Mouse (Mus musculus): Measurements from ENCODE around the gene Whamm. TPM values are rescaled to one million over a fixed set of nuclear protein-coding genes. Genes with fewer than 3 reads are reported as not detected.

The Whamm gene
- total and polyA plus RNA-seq, 3 experiments: 5.4 to 13.3 (median 13.3) TPM

- no peak overlapping the region for H3K4me2 ChIP-seq (ENCODE audit: insufficient read depth, low read depth, poor library complexity, severe bottlenecking)
- TF ChIP-seq EP300 (IDR thresholded peaks at IDR 0.05; ENCODE audit: low read length): no peak
- TF ChIP-seq ZKSCAN1 (IDR thresholded peaks at IDR 0.05; ENCODE audit: borderline replicate concordance, low read depth, low read length): no peak
- no peak for TF ChIP-seq MEF2A (IDR thresholded peaks at IDR 0.05; ENCODE audit: borderline replicate concordance, low read depth, low read length)
- no peak for TF ChIP-seq CHD1 (IDR thresholded peaks at IDR 0.05; ENCODE audit: low read depth, low read length)
- TF ChIP-seq JUN (IDR thresholded peaks at IDR 0.05; ENCODE audit: insufficient read depth, low read depth, low read length): no peak
- no peak for TF ChIP-seq NRF1 (IDR thresholded peaks at IDR 0.05; ENCODE audit: low read depth, low read length)
- TF ChIP-seq MXI1 (IDR thresholded peaks at IDR 0.05; ENCODE audit: low read depth, low read length): no peak
- no peak for TF ChIP-seq BHLHE40 (IDR thresholded peaks at IDR 0.05; ENCODE audit: low read depth, low read length)
- TF ChIP-seq TCF12 (IDR thresholded peaks at IDR 0.05; ENCODE audit: low read depth, low read length): no peak
- TF ChIP-seq ZMIZ1 (IDR thresholded peaks at IDR 0.05; ENCODE audit: low read depth, low read length): no peak
- in situ Hi-C loops (cut with MboI; ENCODE audit: low pct_ligation_motif_present, low pct_unique_long_range_greater_than_20kb, low sequenced_read_pairs): no loop called here
These were observed 4.7 kb upstream of the Whamm start for GRCm38 (mm10) chr7:81566332-81566731.

DNA sequence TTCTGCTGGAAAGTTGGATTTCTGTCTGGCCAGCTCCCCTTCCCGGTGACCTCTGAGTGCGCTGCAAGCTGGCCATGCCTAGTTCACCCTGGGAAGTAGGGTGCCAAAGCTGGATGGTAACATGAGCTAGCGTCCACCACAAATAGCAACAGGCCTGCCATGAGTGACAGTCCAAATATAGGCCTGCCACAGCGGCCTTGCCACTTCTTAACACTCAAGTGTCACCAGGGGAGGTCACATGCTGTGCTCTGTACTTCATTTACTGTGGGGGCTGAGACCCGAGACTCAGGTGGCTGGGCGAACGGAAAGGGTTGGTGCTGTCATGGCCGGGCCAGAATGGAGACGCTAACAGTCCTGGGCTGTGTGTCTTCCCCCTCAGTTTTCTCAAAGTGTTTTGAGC is 4.2 kb upstream of the Whamm start, which contains the start of gene Fsd2:
Gene Fsd2, minus strand, starts transcription at position 53 of the 400 bp plus-strand sequence.
- dilution Hi-C loops (cut with MboI; ENCODE audit: extremely low pct_ligation_motif_present, extremely low pct_unique_long_range_greater_than_20kb, low sequenced_read_pairs): no loop called here
- Histone ChIP-seq H3K79me2 (replicated peaks; ENCODE audit: control insufficient read depth, extremely low read depth, insufficient read depth, poor library complexity, severe bottlenecking) (peaks cover 3% of the 10 kb centered on the region), H3K27ac (ENCODE audit: insufficient read depth, low read depth) (no peak within 1 kb of the TSS), H3K4me3 (replicated peaks in 1 of 3; ENCODE audit: low read depth in 2 of 3, low read length in 2 of 3, poor library complexity in 1 of 3) (no peak within 1 kb of the TSS), H3K4me1 (ENCODE audit: control insufficient read depth in 1 of 2, insufficient read depth in 2 of 2) (peaks cover 0 to 3% of the 10 kb centered on the region in 2 experiments; a peak in 1 of 4 replicates), H3K9ac (ENCODE audit: insufficient read depth, low read depth) (no peak within 1 kb of the TSS), H3K27me3 (replicated peaks) (peaks cover 1% of the 10 kb centered on the region), H3K36me3 (replicated peaks in 1 of 2; ENCODE audit: control insufficient read depth in 1 of 2, insufficient read depth in 1 of 2, low read length in 1 of 2) (no peaks in the 10 kb centered on the region), H3K4me2 (ENCODE audit: insufficient read depth, low read depth, poor library complexity, severe bottlenecking) (no peak within 1 kb of the TSS), H3K9me3 (replicated peaks; ENCODE audit: low read length) (no peaks in the 10 kb centered on the region)
- in situ Hi-C loops (cut with MboI; ENCODE audit: low pct_ligation_motif_present, low pct_unique_long_range_greater_than_20kb, low sequenced_read_pairs): no loop called here
- DNase-seq (ENCODE audit: extremely low read depth): no peak
- TF ChIP-seq BHLHE40 (IDR thresholded peaks at IDR 0.05; ENCODE audit: low read depth, low read length) (no peak), TCF12 (IDR thresholded peaks at IDR 0.05; ENCODE audit: low read depth, low read length) (no peak), USF2 (conservative IDR thresholded peaks at IDR 0.05; ENCODE audit: low read depth, low read length) (no peak), USF1 (IDR thresholded peaks at IDR 0.05; ENCODE audit: low read depth, low read length) (no peak), RAD21 (IDR thresholded peaks at IDR 0.05; ENCODE audit: low read depth, low read length) (no peak), SMC3 (IDR thresholded peaks at IDR 0.05; ENCODE audit: low read depth, low read length) (no peak), POLR2A (IDR thresholded peaks at IDR 0.05; ENCODE audit: low read depth, low read length) (no peak), TBP (conservative IDR thresholded peaks at IDR 0.05; ENCODE audit: low read depth, low read length) (no peak), ETS1 (conservative IDR thresholded peaks at IDR 0.05; ENCODE audit: low read depth, low read length) (no peak), E2F4 (IDR thresholded peaks at IDR 0.05; ENCODE audit: insufficient replicate concordance, low read depth, low read length) (no peak), CHD2 (IDR thresholded peaks at IDR 0.05; ENCODE audit: low read length) (no peak), ZKSCAN1 (IDR thresholded peaks at IDR 0.05; ENCODE audit: borderline replicate concordance, low read depth, low read length) (no peak), JUN (IDR thresholded peaks at IDR 0.05; ENCODE audit: insufficient read depth, low read depth, low read length) (no peak), SIN3A (IDR thresholded peaks at IDR 0.05; ENCODE audit: low read length) (no peak), NRF1 (IDR thresholded peaks at IDR 0.05; ENCODE audit: low read depth, low read length) (no peak)

More at GRCm38 (mm10) chr7:81566332-81566731, 4.7 kb upstream of the Whamm start:
- H3K36me3 ChIP-seq (replicated peaks in 1 of 2; ENCODE audit: control insufficient read depth in 1 of 2, insufficient read depth in 1 of 2, low read length in 1 of 2): no peaks in the 10 kb centered on the region
- H3K79me2 ChIP-seq (replicated peaks; ENCODE audit: control insufficient read depth, extremely low read depth, insufficient read depth, poor library complexity, severe bottlenecking): no peaks in the 10 kb centered on the region
- H3K9ac ChIP-seq (ENCODE audit: insufficient read depth, low read depth): no peak overlapping the region
- dilution Hi-C loops (cut with MboI; ENCODE audit: extremely low pct_ligation_motif_present, extremely low pct_unique_long_range_greater_than_20kb, low sequenced_read_pairs): no loop called here
- peaks cover 0 to 3% of the 10 kb centered on the region in 2 experiments; a peak in 1 of 4 replicates for H3K4me1 ChIP-seq (ENCODE audit: control insufficient read depth in 1 of 2, insufficient read depth in 2 of 2)
- DNase-seq (ENCODE audit: extremely low read depth): no peak
- no peaks in the 10 kb centered on the region for H3K9me3 ChIP-seq (replicated peaks; ENCODE audit: low read length)
- H3K27ac ChIP-seq (ENCODE audit: insufficient read depth, low read depth): no peak overlapping the region
- H3K4me3 ChIP-seq (replicated peaks in 1 of 3; ENCODE audit: low read depth in 2 of 3, low read length in 2 of 3, poor library complexity in 1 of 3): no peak overlapping the region
- H3K27me3 ChIP-seq (replicated peaks): peaks cover 1% of the 10 kb centered on the region

Data from CH12.LX (cell line).